Mouse (Mus musculus) testis, adult 2 months (tissue): ENCODE results near the gene Grid1. TPM values are rescaled to one million over a fixed set of nuclear protein-coding genes. Genes with fewer than 3 reads are reported as not detected.

ENCODE experiments used
- H3K27ac ChIP-seq: fragments of 200-500 bp; 2 replicates; pipeline ENCODE4 v1.5.1; 2012; ENCODE audit warnings: low read depth, low read length; ENCODE audit not compliant: control insufficient read depth, insufficient read depth
- H3K27me3 ChIP-seq: fragments of 200-500 bp; 2 replicates; pipeline ENCODE4 v1.6.1; 2012; ENCODE audit warnings: mild to moderate bottlenecking, low read length, moderate library complexity; ENCODE audit not compliant: control insufficient read depth, insufficient read depth
- H3K36me3 ChIP-seq: fragments of 200-500 bp; 2 replicates; pipeline ENCODE4 v1.6.1; 2012; ENCODE audit warnings: mild to moderate bottlenecking, low read length; ENCODE audit not compliant: control insufficient read depth, insufficient read depth
- H3K4me1 ChIP-seq: fragments of 200-500 bp; 2 replicates; pipeline ENCODE4 v1.6.1; 2012; ENCODE audit warnings: low read length; ENCODE audit not compliant: control insufficient read depth, insufficient read depth
- H3K4me3 ChIP-seq: fragments of 200-500 bp; 2 replicates; pipeline ENCODE4 v1.5.1; 2012; ENCODE audit warnings: low read depth, mild to moderate bottlenecking, low read length, moderate library complexity, mixed read lengths; ENCODE audit not compliant: control insufficient read depth
- CTCF ChIP-seq: fragments of 200-500 bp; IDR thresholded peaks from 2 replicates; pipeline ENCODE4 v1.5.1; 2012; ENCODE audit warnings: low read depth, mild to moderate bottlenecking, inconsistent platforms, low read length, moderate library complexity; ENCODE audit not compliant: control insufficient read depth, insufficient read depth, insufficient replicate concordance
- POLR2A ChIP-seq: fragments of 200-500 bp; IDR thresholded peaks from 2 replicates; pipeline ENCODE4 v1.6.1; 2012; ENCODE audit warnings: low read depth, mild to moderate bottlenecking, inconsistent platforms, low read length, moderate library complexity; ENCODE audit not compliant: control insufficient read depth
- polyA plus RNA-seq: library from polyadenylated mRNA; depleted of rRNA; stranded (reverse); fragments of >200 nt; gene quantifications from 2 replicates; pipeline ENCODE4 v1.2.3, GENCODE M21; 2012

Gene Grid1
- polyA plus RNA-seq, 1 experiment, result 1.4 TPM

GRCm38 (mm10) chr14:35453702-35454101, 633.8 kb downstream of the Grid1 start:
- Histone ChIP-seq H3K4me1 (no peaks in the 10 kb centered on the region), H3K27me3 (no peaks in the 10 kb centered on the region), H3K27ac (no peak overlapping the region), H3K4me3 (no peak overlapping the region), H3K36me3 (no peaks in the 10 kb centered on the region)
- TF ChIP-seq CTCF (no peak), POLR2A (no peak)

GRCm38 (mm10) chr14:35468254-35468653, 648.3 kb downstream of the Grid1 start:
- Histone ChIP-seq H3K27me3 (no peaks in the 10 kb centered on the region), H3K4me1 (no peaks in the 10 kb centered on the region), H3K4me3 (no peak overlapping the region), H3K36me3 (no peaks in the 10 kb centered on the region), H3K27ac (no peak overlapping the region)
- TF ChIP-seq CTCF (no peak), POLR2A (no peak)

- Histone ChIP-seq H3K4me3 (no peak overlapping the region), H3K27me3 (no peaks in the 10 kb centered on the region), H3K4me1 (no peaks in the 10 kb centered on the region), H3K27ac (no peak overlapping the region), H3K36me3 (no peaks in the 10 kb centered on the region)
- no peak for TF ChIP-seq POLR2A
- TF ChIP-seq CTCF, result no peak
These were observed 666.1 kb downstream of the Grid1 start for GRCm38 (mm10) chr14:35486017-35486416.

GRCm38 (mm10) chr14:35502324-35502723, 682.4 kb downstream of the Grid1 start:
- Histone ChIP-seq H3K4me3 (no peak overlapping the region), H3K4me1 (no peaks in the 10 kb centered on the region), H3K27ac (no peak overlapping the region), H3K36me3 (no peaks in the 10 kb centered on the region), H3K27me3 (no peaks in the 10 kb centered on the region)
- TF ChIP-seq POLR2A (no peak), CTCF (no peak)

- Histone ChIP-seq H3K36me3 (no peaks in the 10 kb centered on the region), H3K27ac (no peak overlapping the region), H3K27me3 (no peaks in the 10 kb centered on the region), H3K4me3 (no peak overlapping the region), H3K4me1 (no peaks in the 10 kb centered on the region)
- TF ChIP-seq CTCF (no peak), POLR2A (no peak)
These were observed 699.5 kb downstream of the Grid1 start for GRCm38 (mm10) chr14:35519402-35519801.

- Histone ChIP-seq H3K4me1 (no peaks in the 10 kb centered on the region), H3K36me3 (no peaks in the 10 kb centered on the region), H3K27ac (no peak overlapping the region), H3K4me3 (no peak overlapping the region), H3K27me3 (no peaks in the 10 kb centered on the region)
- no peak for TF ChIP-seq POLR2A
- TF ChIP-seq CTCF, result no peak
These were observed 718.9 kb downstream of the Grid1 start for GRCm38 (mm10) chr14:35538835-35539234.

GRCm38 (mm10) chr14:35541254-35541991, 721.5 kb downstream of the Grid1 start:
- TF ChIP-seq CTCF (no peak), POLR2A (no peak)
- H3K4me3 ChIP-seq, result no peak overlapping the region
- no peak overlapping the region for H3K27ac ChIP-seq
- H3K36me3 ChIP-seq, result no peaks in the 10 kb centered on the region
- no peaks in the 10 kb centered on the region for H3K27me3 ChIP-seq
- H3K4me1 ChIP-seq, result no peaks in the 10 kb centered on the region

- TF ChIP-seq POLR2A (no peak), CTCF (no peak)
- Histone ChIP-seq H3K36me3 (no peaks in the 10 kb centered on the region), H3K27ac (no peak overlapping the region), H3K4me3 (no peak overlapping the region), H3K4me1 (no peaks in the 10 kb centered on the region), H3K27me3 (no peaks in the 10 kb centered on the region)
These were observed 722.1 kb downstream of the Grid1 start for GRCm38 (mm10) chr14:35541992-35542380.
